Mouse (Mus musculus) gastrocnemius, postnatal 14 days (tissue): ENCODE measurements around the gene Rad23b. TPM values are rescaled to one million over a fixed set of nuclear protein-coding genes. Genes with fewer than 3 reads are reported as not detected.

Source experiments
- DNase-seq: peaks from one replicate; pipeline ENCODE4 v3.0.0; 2021; ENCODE audit warnings: mixed read lengths
- intact Hi-C: fragments of 180-260 bp; cut with DNase I; formaldehyde crosslinking; loops from one replicate; pipeline ENCODE4 v1.15.1; 2025; ENCODE audit warnings: low total_unique reads
- total RNA-seq, 2 experiments: library from RNA; stranded (reverse); gene quantifications; 2 replicates each; pipeline ENCODE4 v1.2.3; 2021

The Rad23b gene
- total RNA-seq, 2 experiments from 2014 or later = 97.2 to 114 TPM

GRCm38 (mm10) chr4:55415864-55416263 is 66.0 kb downstream of the Rad23b start:
- intact Hi-C loops = no loop called here
- DNase-seq = no peak

GRCm38 (mm10) chr4:55426250-55426649 is 76.4 kb downstream of the Rad23b start:
- intact Hi-C loops = no loop called here

More at GRCm38 (mm10) chr4:55426250-55426649, 76.4 kb downstream of the Rad23b start:
- no peak for DNase-seq

Other genes with a start within 250 kb of the Rad23b start
- 10 to 100 TPM; 14.0 to 17.3 TPM for gene Klf4, start 182.4 kb downstream of the Rad23b start, total RNA-seq